ENCODE assay signal across 8 mouse cellular contexts in genomic region chr5:73344310-73344709, GRCm38 (mm10). TPM values are rescaled to one million over a fixed set of nuclear protein-coding genes. Genes with fewer than 3 reads are reported as not detected.
DNase-seq lines count a peak whose midpoint lies in the region; ATAC-seq and TF ChIP-seq lines count a peak whose summit lies in the region.

No protein-coding gene starts in this region.

- H3K4me3 ChIP-seq in embryonic fibroblast, embryonic 13.5 days (ENCODE audit: insufficient read depth, low read length), result no peak overlapping the region

- peak; percentile 13 for DNase-seq in embryo, embryonic 11 days
- DNase-seq in embryo, embryonic 9.5 days (ENCODE audit: extremely low spot score), result no peak
- DNase-seq in 3T3-L1 (ENCODE audit: low read depth, low spot score), result peak; percentile 91
- peak; percentile 75 to 86 for DNase-seq in layer of hippocampus, adult 8-10 months (ENCODE audit: low spot score in 2 of 2)
- peak; percentile 14 for DNase-seq in naive thymus-derived CD4-positive, alpha-beta T cell, adult 2 months (ENCODE audit: low read depth)

- peaks cover 12% of the 10 kb centered on the region for H3K4me1 ChIP-seq in embryonic fibroblast, embryonic 13.5 days (ENCODE audit: control insufficient read depth, insufficient read depth, low read length)

- no peak for ATAC-seq in erythroid progenitor cell, adult 5-6 weeks (replicated peaks; ENCODE audit: low FRiP score, poor library complexity, severe bottlenecking)
- no peak for ATAC-seq in granulocyte monocyte progenitor cell, adult 5-6 weeks (replicated peaks; ENCODE audit: poor library complexity, severe bottlenecking)

- no peak for TF ChIP-seq CTCF in embryonic fibroblast, embryonic 13.5 days (IDR thresholded peaks at IDR 0.05; ENCODE audit: borderline replicate concordance, insufficient read depth, low read length)

- TF ChIP-seq POLR2A in embryonic fibroblast, embryonic 13.5 days (IDR thresholded peaks at IDR 0.05; ENCODE audit: low read depth, low read length), result no peak

- peak overlapping the region; percentile 78 for H3K27ac ChIP-seq in embryonic fibroblast, embryonic 13.5 days (ENCODE audit: insufficient read depth, low read length)

RNA-seq across cellular contexts. Expression of gene Ociad2, which starts 3.5 kb away (rescaled TPM):
- polyA plus RNA-seq in embryonic fibroblast, embryonic 13.5 days (2011; ENCODE audit: insufficient read length, low read depth, missing spikeins), result 18.0 and 25.0 TPM in 2 replicates
- total RNA-seq in layer of hippocampus, adult 8-10 months (2022), result 100 to 1,000 TPM; 119 to 124 (median 122) TPM
- not detected in 2 replicates for total RNA-seq in erythroid progenitor cell, adult 5-6 weeks (2015; ENCODE audit: low replicate concordance)
- 1.1 TPM in 1 of 2 replicates, not detected in the other for total RNA-seq in erythroid progenitor cell, adult 5-6 weeks (2017; ENCODE audit: low replicate concordance)
- 2.6 and 3.5 TPM in 2 replicates for total RNA-seq in granulocyte monocyte progenitor cell, adult 5-6 weeks (2014; fragmentation: Nextera tagmentation)
- total RNA-seq in granulocyte monocyte progenitor cell, adult 5-6 weeks (2017), result 3.1 and 5.5 TPM in 2 replicates

RNA-seq across cellular contexts. Expression of gene Ociad1, which starts 51.7 kb away (rescaled TPM):
- polyA plus RNA-seq in embryonic fibroblast, embryonic 13.5 days (2011; ENCODE audit: insufficient read length, low read depth, missing spikeins), result 426 and 477 TPM in 2 replicates
- total RNA-seq in layer of hippocampus, adult 8-10 months (2022), result 100 to 1,000 TPM; 428 to 516 (median 473) TPM
- 182 and 187 TPM in 2 replicates for total RNA-seq in erythroid progenitor cell, adult 5-6 weeks (2015; ENCODE audit: low replicate concordance)
- total RNA-seq in erythroid progenitor cell, adult 5-6 weeks (2017; ENCODE audit: low replicate concordance), result 108 and 119 TPM in 2 replicates
- total RNA-seq in granulocyte monocyte progenitor cell, adult 5-6 weeks (2014; fragmentation: Nextera tagmentation), result 197 and 204 TPM in 2 replicates
- 272 and 305 TPM in 2 replicates for total RNA-seq in granulocyte monocyte progenitor cell, adult 5-6 weeks (2017)

Comparison
In these comparisons a context has a peak if more than half of its experiments do, and no peak if none do; other contexts are left out.
1. RNA of gene Ociad2, which starts 3.5 kb away (total RNA-seq): 119 to 124 TPM in layer of hippocampus, adult 8-10 months; 2.6 to 5.5 TPM in granulocyte monocyte progenitor cell, adult 5-6 weeks and 1.1 TPM in erythroid progenitor cell, adult 5-6 weeks; every median in the first group is over 10 times any median in the second.